Comparison of ENCODE assay signal across 19 mouse cellular contexts in the genomic region with DNA sequence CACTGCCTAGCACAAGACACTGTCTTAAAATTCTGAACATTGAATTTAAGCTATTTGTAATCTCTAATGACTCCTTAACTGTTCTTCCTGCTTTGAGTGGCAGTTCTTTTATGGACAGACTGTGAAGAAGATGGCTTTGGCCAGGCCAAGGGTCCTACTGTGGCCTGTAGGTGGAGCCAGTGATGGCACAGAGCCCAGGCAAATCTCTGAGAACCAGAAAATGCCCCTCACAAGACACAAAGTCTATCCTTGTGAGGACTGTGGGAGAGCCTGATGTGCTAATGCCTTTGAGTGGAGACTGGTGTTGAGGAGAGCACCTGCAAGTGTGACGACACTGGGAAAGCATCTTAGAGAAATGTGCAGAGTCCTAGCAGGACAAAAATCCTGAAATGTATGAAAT. TPM values are rescaled to one million over a fixed set of nuclear protein-coding genes. Genes with fewer than 3 reads are reported as not detected.
A peak's percentile ranks its signal among the peaks of the same experiment; 100 is the strongest.
DNase-seq lines count a peak whose midpoint lies in the region; ATAC-seq and TF ChIP-seq lines count a peak whose summit lies in the region.
"Had no signal": no experiment of that assay in that cellular context is flagged by ENCODE, and none has a peak within 500 bp of the region (broad histone marks: within the 10 kb centered on the region; RNA-seq: fewer than 3 reads in every experiment).

No protein-coding gene starts in this region.

- no peaks in the 10 kb centered on the region for H3K27me3 ChIP-seq in midbrain, postnatal 0 days (ENCODE audit: insufficient read depth, low read length)
- 0 out of 2 replicates have a peak, but pooled peaks cover 7% of the 10 kb centered on the region for H3K27me3 ChIP-seq in midbrain, embryonic 10.5 days (ENCODE audit: low read depth, poor library complexity, severe bottlenecking)
- H3K27me3 ChIP-seq in stomach, postnatal 0 days (ENCODE audit: control insufficient read depth, insufficient read depth, low read length), result no peaks in the 10 kb centered on the region

- H3K9me3 ChIP-seq in midbrain, postnatal 0 days (ENCODE audit: low read length), result no peaks in the 10 kb centered on the region
- H3K9me3 ChIP-seq in midbrain, embryonic 10.5 days (replicated peaks), result peaks cover 4% of the 10 kb centered on the region; the same call in 1 of the 2 replicates
- H3K9me3 ChIP-seq in stomach, postnatal 0 days (ENCODE audit: control insufficient read depth, low read length), result no peaks in the 10 kb centered on the region
- H3K9me3 ChIP-seq: embryonic facial prominence, embryonic 10.5 days; forebrain, embryonic 12.5 days had no signal

- TF ChIP-seq EP300 in stomach, postnatal 0 days (optimal IDR thresholded peaks at IDR 0.05), result no peak

- no peak overlapping the region for H3K4me3 ChIP-seq in layer of hippocampus, adult 2 months
- H3K4me3 ChIP-seq in midbrain, postnatal 0 days (ENCODE audit: low read depth, low read length), result no peak overlapping the region
- H3K4me3 ChIP-seq in midbrain, embryonic 10.5 days, result no peak overlapping the region
- no peak overlapping the region for H3K4me3 ChIP-seq in stomach, postnatal 0 days (ENCODE audit: low read depth, low read length)
- H3K4me3 ChIP-seq: embryonic facial prominence, embryonic 10.5 days; forebrain, embryonic 12.5 days; heart, embryonic 13.5 days had no signal

- H3K4me2 ChIP-seq in midbrain, postnatal 0 days (ENCODE audit: low read depth, low read length, poor library complexity, severe bottlenecking), result no peak overlapping the region
- no peak overlapping the region for H3K4me2 ChIP-seq in stomach, postnatal 0 days (replicated peaks; ENCODE audit: low read depth)
- H3K4me2 ChIP-seq: forebrain, embryonic 12.5 days; heart, embryonic 13.5 days; hindbrain, embryonic 14.5 days had no signal

- H3K9ac ChIP-seq in midbrain, postnatal 0 days (replicated peaks; ENCODE audit: low read length, poor library complexity, severe bottlenecking), result no peak overlapping the region
- no peak overlapping the region for H3K9ac ChIP-seq in stomach, postnatal 0 days (ENCODE audit: low read length)
- H3K9ac ChIP-seq: forebrain, embryonic 12.5 days; heart, embryonic 13.5 days; hindbrain, embryonic 14.5 days had no signal

- no peak overlapping the region for H3K27ac ChIP-seq in layer of hippocampus, adult 2 months
- H3K27ac ChIP-seq in midbrain, postnatal 0 days (ENCODE audit: low read depth, low read length), result no peak overlapping the region
- H3K27ac ChIP-seq in midbrain, embryonic 10.5 days (replicated peaks), result no peak overlapping the region
- H3K27ac ChIP-seq in stomach, postnatal 0 days (replicated peaks), result no peak overlapping the region
- H3K27ac ChIP-seq: embryonic facial prominence, embryonic 10.5 days; forebrain, embryonic 12.5 days; heart, embryonic 13.5 days; hindbrain, embryonic 14.5 days had no signal

- peak; percentile 42 for TF ChIP-seq CTCF in layer of hippocampus, adult 2 months (conservative IDR thresholded peaks at IDR 0.05)
- peak; percentile 57 for TF ChIP-seq CTCF in midbrain, postnatal 0 days (IDR thresholded peaks at IDR 0.05)
- peak; percentile 45 for TF ChIP-seq CTCF in stomach, postnatal 0 days (IDR thresholded peaks at IDR 0.05; ENCODE audit: low read depth)

- H3K36me3 ChIP-seq in midbrain, postnatal 0 days (ENCODE audit: insufficient read depth, low read length), result no peaks in the 10 kb centered on the region
- peaks cover 16% of the 10 kb centered on the region for H3K36me3 ChIP-seq in midbrain, embryonic 10.5 days
- no peaks in the 10 kb centered on the region for H3K36me3 ChIP-seq in stomach, postnatal 0 days (ENCODE audit: control insufficient read depth, insufficient read depth, low read length)

- peak; percentile 83 for DNase-seq in heart, adult 11 months
- DNase-seq in heart, adult 8-10 months (ENCODE audit: low spot score), result no peak
- no peak for DNase-seq in layer of hippocampus, adult 2 months (ENCODE audit: low spot score in 2 of 2)
- no peak for DNase-seq in layer of hippocampus, postnatal 25 days (ENCODE audit: extremely low spot score in 1 of 2, low spot score in 1 of 2)
- DNase-seq in midbrain, postnatal 0 days (ENCODE audit: low spot score), result no peak
- DNase-seq in midbrain, embryonic 10.5 days (ENCODE audit: low spot score), result no peak
- DNase-seq in stomach, postnatal 0 days (ENCODE audit: low spot score), result no peak
- no peak for DNase-seq in right cerebral cortex, postnatal 10 days (ENCODE audit: low spot score in 2 of 2)
- DNase-seq: adrenal gland, postnatal 25 days; gastrocnemius, postnatal 36 days; heart, postnatal 36 days; kidney, adult 11 months; kidney, postnatal 25 days; lung, postnatal 36 days; thymus, postnatal 36 days had no signal

- ATAC-seq in midbrain, postnatal 0 days (ENCODE audit: low FRiP score), result no peak
- no peak for ATAC-seq in stomach, postnatal 0 days (ENCODE audit: low FRiP score, low TSS enrichment)

- WGBS in midbrain, postnatal 0 days, result 96% methylated on average over 1 of the region's 1 CpGs
- WGBS in midbrain, embryonic 10.5 days, result 94% methylated on average over 1 of the region's 1 CpGs
- 93% methylated on average over 1 of the region's 1 CpGs for WGBS in stomach, postnatal 0 days

- H3K4me1 ChIP-seq in midbrain, postnatal 0 days (ENCODE audit: insufficient read depth, low read length), result 0 out of 2 replicates have a peak, but pooled peaks cover 4% of the 10 kb centered on the region
- H3K4me1 ChIP-seq in midbrain, embryonic 10.5 days, result peaks cover 22% of the 10 kb centered on the region
- peaks cover 5% of the 10 kb centered on the region; the same call in 1 of the 2 replicates for H3K4me1 ChIP-seq in stomach, postnatal 0 days (replicated peaks; ENCODE audit: control insufficient read depth, insufficient read depth)

RNA-seq across cellular contexts. Expression of gene BC025920, which starts 2.2 kb away (rescaled TPM):
- 1 to 10 TPM; 2.3 to 4.4 (median 3.0) TPM for total RNA-seq in heart, adult 8-10 months (2022)
- total RNA-seq in layer of hippocampus, adult 2 months (2021), result 1 to 10 TPM; 4.2 to 5.0 TPM
- 1 to 10 TPM; 4.2 to 4.4 TPM for total RNA-seq in layer of hippocampus, postnatal 25 days (2021)
- 1.2 and 2.6 TPM in 2 replicates for total RNA-seq in midbrain, postnatal 0 days (2014; rRNA removed)
- 0.80 and 1.6 TPM in 2 replicates for polyA plus RNA-seq in midbrain, postnatal 0 days (2015; fragmentation: Nextera tagmentation; extraction: Ambion mirVana)
- 1.4 and 2.0 TPM in 2 replicates for polyA plus RNA-seq in midbrain, embryonic 10.5 days (2016; fragmentation: Nextera tagmentation; extraction: Ambion mirVana)
- polyA plus RNA-seq in stomach, postnatal 0 days (2015; fragmentation: Nextera tagmentation; extraction: Ambion mirVana), result 0.24 and 0.35 TPM in 2 replicates

RNA-seq across cellular contexts. Expression of gene Tle6, which starts 7.4 kb away (rescaled TPM):
- 10 to 100 TPM in 1 of 4 experiments, 1 to 10 TPM in 3; 6.8 to 12.7 (median 9.3) TPM for total RNA-seq in heart, adult 8-10 months (2022)
- total RNA-seq in layer of hippocampus, adult 2 months (2021), result 1 to 10 TPM; 4.1 to 5.0 TPM
- 1 to 10 TPM; 1.7 to 4.1 TPM for total RNA-seq in layer of hippocampus, postnatal 25 days (2021)
- total RNA-seq in midbrain, postnatal 0 days (2014; rRNA removed), result 8.4 and 13.3 TPM in 2 replicates
- polyA plus RNA-seq in midbrain, postnatal 0 days (2015; fragmentation: Nextera tagmentation; extraction: Ambion mirVana), result 4.7 and 7.5 TPM in 2 replicates
- polyA plus RNA-seq in midbrain, embryonic 10.5 days (2016; fragmentation: Nextera tagmentation; extraction: Ambion mirVana), result 6.0 and 8.8 TPM in 2 replicates
- 7.6 and 8.9 TPM in 2 replicates for polyA plus RNA-seq in stomach, postnatal 0 days (2015; fragmentation: Nextera tagmentation; extraction: Ambion mirVana)

RNA-seq across cellular contexts. Expression of gene Sirt6, which starts 19.3 kb away (rescaled TPM):
- 1 to 10 TPM; 6.8 to 8.4 (median 7.3) TPM for total RNA-seq in heart, adult 8-10 months (2022)
- 10 to 100 TPM; 29.7 to 31.4 TPM for total RNA-seq in layer of hippocampus, adult 2 months (2021)
- total RNA-seq in layer of hippocampus, postnatal 25 days (2021), result 10 to 100 TPM; 23.5 to 30.9 TPM
- 25.0 and 33.8 TPM in 2 replicates for total RNA-seq in midbrain, postnatal 0 days (2014; rRNA removed)
- polyA plus RNA-seq in midbrain, postnatal 0 days (2015; fragmentation: Nextera tagmentation; extraction: Ambion mirVana), result 41.0 and 42.6 TPM in 2 replicates
- 49.3 and 58.7 TPM in 2 replicates for polyA plus RNA-seq in midbrain, embryonic 10.5 days (2016; fragmentation: Nextera tagmentation; extraction: Ambion mirVana)
- 15.1 and 15.6 TPM in 2 replicates for polyA plus RNA-seq in stomach, postnatal 0 days (2015; fragmentation: Nextera tagmentation; extraction: Ambion mirVana)

RNA-seq across cellular contexts. Expression of gene Ankrd24, which starts 20.0 kb away (rescaled TPM):
- 10 to 100 TPM in 1 of 4 experiments, 1 to 10 TPM in 3; 7.3 to 12.4 (median 8.5) TPM for total RNA-seq in heart, adult 8-10 months (2022)
- total RNA-seq in layer of hippocampus, adult 2 months (2021), result 10 to 100 TPM; 33.6 to 38.6 TPM
- 10 to 100 TPM; 30.8 to 39.0 TPM for total RNA-seq in layer of hippocampus, postnatal 25 days (2021)
- total RNA-seq in midbrain, postnatal 0 days (2014; rRNA removed), result 93.1 and 100 TPM in 2 replicates
- 14.6 and 14.9 TPM in 2 replicates for polyA plus RNA-seq in midbrain, postnatal 0 days (2015; fragmentation: Nextera tagmentation; extraction: Ambion mirVana)
- polyA plus RNA-seq in midbrain, embryonic 10.5 days (2016; fragmentation: Nextera tagmentation; extraction: Ambion mirVana), result 5.8 and 5.9 TPM in 2 replicates
- 3.3 and 5.3 TPM in 2 replicates for polyA plus RNA-seq in stomach, postnatal 0 days (2015; fragmentation: Nextera tagmentation; extraction: Ambion mirVana)

RNA-seq across cellular contexts. Expression of gene Tle2, which starts 33.9 kb away (rescaled TPM):
- 10 to 100 TPM in 2 of 4 experiments, 1 to 10 TPM in 2; 5.4 to 12.1 (median 9.1) TPM for total RNA-seq in heart, adult 8-10 months (2022)
- total RNA-seq in layer of hippocampus, adult 2 months (2021), result 10 to 100 TPM; 34.0 to 46.8 TPM
- 10 to 100 TPM; 22.5 to 32.3 TPM for total RNA-seq in layer of hippocampus, postnatal 25 days (2021)
- total RNA-seq in midbrain, postnatal 0 days (2014; rRNA removed), result 31.2 and 35.6 TPM in 2 replicates
- polyA plus RNA-seq in midbrain, postnatal 0 days (2015; fragmentation: Nextera tagmentation; extraction: Ambion mirVana), result 56.8 and 57.3 TPM in 2 replicates
- 9.7 and 13.5 TPM in 2 replicates for polyA plus RNA-seq in midbrain, embryonic 10.5 days (2016; fragmentation: Nextera tagmentation; extraction: Ambion mirVana)
- 4.8 and 6.9 TPM in 2 replicates for polyA plus RNA-seq in stomach, postnatal 0 days (2015; fragmentation: Nextera tagmentation; extraction: Ambion mirVana)
